Comparison of ENCODE assay signal across 14 mouse cellular contexts in genomic region chr8:121242671-121243070, GRCm38 (mm10).
DNase-seq lines count a peak whose midpoint lies in the region; ATAC-seq lines count a peak whose summit lies in the region.
"Had no signal": no experiment of that assay in that cellular context is flagged by ENCODE, and none has a peak within 500 bp of the region (broad histone marks: within the 10 kb centered on the region; RNA-seq: fewer than 3 reads in every experiment).

No protein-coding gene starts in this region.

- ATAC-seq in hindbrain, embryonic 11.5 days (ENCODE audit: low FRiP score) = no peak
- ATAC-seq in hindbrain, embryonic 14.5 days (ENCODE audit: low FRiP score) = no peak
- no peak for ATAC-seq in midbrain, embryonic 13.5 days
- ATAC-seq in midbrain, embryonic 14.5 days (ENCODE audit: low FRiP score, low TSS enrichment) = no peak
- ATAC-seq in liver, embryonic 12.5 days = 0 out of 2 replicates have a peak, but pooled peaks have one; percentile 35

- H3K9me3 ChIP-seq in hindbrain, embryonic 11.5 days (ENCODE audit: control insufficient read depth, low read length) = no peaks in the 10 kb centered on the region
- H3K9me3 ChIP-seq in hindbrain, embryonic 14.5 days (ENCODE audit: control insufficient read depth, low read length) = no peaks in the 10 kb centered on the region
- no peaks in the 10 kb centered on the region for H3K9me3 ChIP-seq in midbrain, embryonic 13.5 days
- H3K9me3 ChIP-seq in midbrain, embryonic 14.5 days (ENCODE audit: control insufficient read depth, low read length) = no peaks in the 10 kb centered on the region
- H3K9me3 ChIP-seq in liver, embryonic 12.5 days (replicated peaks) = no peaks in the 10 kb centered on the region
- H3K9me3 ChIP-seq: hindbrain, embryonic 15.5 days had no signal

- H3K27me3 ChIP-seq in hindbrain, embryonic 11.5 days (ENCODE audit: control insufficient read depth, insufficient read depth, low read length) = 0 out of 2 replicates have a peak, but pooled peaks cover 2% of the 10 kb centered on the region
- H3K27me3 ChIP-seq in hindbrain, embryonic 14.5 days (ENCODE audit: control insufficient read depth, insufficient read depth, low read length) = no peaks in the 10 kb centered on the region
- H3K27me3 ChIP-seq in midbrain, embryonic 13.5 days = no peaks in the 10 kb centered on the region
- no peaks in the 10 kb centered on the region for H3K27me3 ChIP-seq in midbrain, embryonic 14.5 days (ENCODE audit: control insufficient read depth, insufficient read depth, low read length)
- H3K27me3 ChIP-seq in liver, embryonic 12.5 days (replicated peaks) = peaks cover 18% of the 10 kb centered on the region
- H3K27me3 ChIP-seq: hindbrain, embryonic 15.5 days had no signal

- no peak overlapping the region for H3K9ac ChIP-seq in hindbrain, embryonic 11.5 days (ENCODE audit: low read depth, low read length)
- no peak overlapping the region for H3K9ac ChIP-seq in hindbrain, embryonic 14.5 days
- H3K9ac ChIP-seq in midbrain, embryonic 13.5 days (replicated peaks) = peak overlapping the region; percentile 39; the same call in 1 of the 2 replicates
- H3K9ac ChIP-seq in midbrain, embryonic 14.5 days (replicated peaks; ENCODE audit: low read length) = no peak overlapping the region
- no peak overlapping the region for H3K9ac ChIP-seq in liver, embryonic 12.5 days
- H3K9ac ChIP-seq: hindbrain, embryonic 15.5 days had no signal

- peak; percentile 61 for DNase-seq in adrenal gland, postnatal 14 days
- DNase-seq in adrenal gland, postnatal 25 days = no peak
- DNase-seq in hindbrain, embryonic 11.5 days (ENCODE audit: low spot score) = peak; percentile 36
- DNase-seq in hindbrain, embryonic 14.5 days (ENCODE audit: low spot score) = no peak
- DNase-seq in midbrain, embryonic 14.5 days = no peak
- DNase-seq in thymus, postnatal 25 days = no peak
- DNase-seq: cerebellum, adult 2 months; kidney, adult 8-10 months; layer of hippocampus, adult 9-11 months; lung, adult 18-20 months; lung, postnatal 4 days had no signal

- no peak overlapping the region for H3K4me3 ChIP-seq in hindbrain, embryonic 11.5 days (ENCODE audit: low read depth, low read length)
- no peak overlapping the region for H3K4me3 ChIP-seq in hindbrain, embryonic 14.5 days (replicated peaks; ENCODE audit: low read length)
- no peak overlapping the region for H3K4me3 ChIP-seq in midbrain, embryonic 13.5 days (replicated peaks)
- no peak overlapping the region for H3K4me3 ChIP-seq in midbrain, embryonic 14.5 days (replicated peaks; ENCODE audit: low read depth, low read length)
- H3K4me3 ChIP-seq in liver, embryonic 12.5 days = no peak overlapping the region
- H3K4me3 ChIP-seq: hindbrain, embryonic 15.5 days had no signal

- peaks cover 12% of the 10 kb centered on the region for H3K4me1 ChIP-seq in hindbrain, embryonic 11.5 days (replicated peaks; ENCODE audit: control insufficient read depth, insufficient read depth, low read length)
- H3K4me1 ChIP-seq in hindbrain, embryonic 14.5 days (replicated peaks; ENCODE audit: control insufficient read depth, insufficient read depth, low read length) = peaks cover 21% of the 10 kb centered on the region
- peaks cover 32% of the 10 kb centered on the region for H3K4me1 ChIP-seq in midbrain, embryonic 13.5 days (replicated peaks)
- H3K4me1 ChIP-seq in midbrain, embryonic 14.5 days (ENCODE audit: control insufficient read depth, insufficient read depth, low read length) = peaks cover 17% of the 10 kb centered on the region
- peaks cover 4% of the 10 kb centered on the region; the same call in 1 of the 2 replicates for H3K4me1 ChIP-seq in liver, embryonic 12.5 days

- no peak overlapping the region for H3K27ac ChIP-seq in hindbrain, embryonic 11.5 days (ENCODE audit: low read depth, low read length)
- H3K27ac ChIP-seq in hindbrain, embryonic 14.5 days = no peak overlapping the region
- H3K27ac ChIP-seq in midbrain, embryonic 13.5 days = no peak overlapping the region
- H3K27ac ChIP-seq in midbrain, embryonic 14.5 days (replicated peaks; ENCODE audit: low read depth, low read length) = no peak overlapping the region
- no peak overlapping the region for H3K27ac ChIP-seq in liver, embryonic 12.5 days
- H3K27ac ChIP-seq: hindbrain, embryonic 15.5 days had no signal

- no peak overlapping the region for H3K4me2 ChIP-seq in hindbrain, embryonic 11.5 days (replicated peaks; ENCODE audit: low read depth, low read length)
- H3K4me2 ChIP-seq in hindbrain, embryonic 14.5 days (replicated peaks) = no peak overlapping the region
- H3K4me2 ChIP-seq in midbrain, embryonic 13.5 days (replicated peaks) = no peak overlapping the region
- no peak overlapping the region for H3K4me2 ChIP-seq in midbrain, embryonic 14.5 days (ENCODE audit: low read length)
- H3K4me2 ChIP-seq in liver, embryonic 12.5 days = no peak overlapping the region

- H3K36me3 ChIP-seq in hindbrain, embryonic 11.5 days (ENCODE audit: control insufficient read depth, insufficient read depth, low read length) = no peaks in the 10 kb centered on the region
- no peaks in the 10 kb centered on the region for H3K36me3 ChIP-seq in hindbrain, embryonic 14.5 days (replicated peaks; ENCODE audit: control insufficient read depth, insufficient read depth)
- no peaks in the 10 kb centered on the region for H3K36me3 ChIP-seq in midbrain, embryonic 13.5 days
- no peaks in the 10 kb centered on the region for H3K36me3 ChIP-seq in midbrain, embryonic 14.5 days (ENCODE audit: control insufficient read depth, insufficient read depth, low read length)
- H3K36me3 ChIP-seq in liver, embryonic 12.5 days = no peaks in the 10 kb centered on the region
- H3K36me3 ChIP-seq: hindbrain, embryonic 15.5 days had no signal

- 3% methylated on average over 13 of the region's 13 CpGs for WGBS in hindbrain, embryonic 11.5 days
- WGBS in hindbrain, embryonic 14.5 days = 4% methylated on average over 13 of the region's 13 CpGs
- WGBS in midbrain, embryonic 13.5 days = 11% methylated on average over 13 of the region's 13 CpGs
- WGBS in midbrain, embryonic 14.5 days = 6% methylated on average over 13 of the region's 13 CpGs
- WGBS in liver, embryonic 12.5 days (ENCODE audit: insufficient replicate concordance) = 43% methylated on average over 13 of the region's 13 CpGs

Comparison
In these comparisons a context has a peak if more than half of its experiments do, and no peak if none do; other contexts are left out.
1. DNase-seq: peak in adrenal gland, postnatal 14 days (single experiment) and hindbrain, embryonic 11.5 days (single experiment); none in adrenal gland, postnatal 25 days (single experiment), hindbrain, embryonic 14.5 days (single experiment), midbrain, embryonic 14.5 days (single experiment) and thymus, postnatal 25 days (single experiment).